Mouse (Mus musculus): Measurements from ENCODE around the gene Cga. TPM values are rescaled to one million over a fixed set of nuclear protein-coding genes. Genes with fewer than 3 reads are reported as not detected.

Gene Cga
- polyA plus RNA-seq, 1 experiment from 2014 or later = 0.31 TPM

GRCm38 (mm10) chr4:34941046-34941445 lies 47.5 kb downstream of the Cga start:
- Histone ChIP-seq H3K27ac (replicated peaks) (no peak overlapping the region), H3K4me2 (no peak overlapping the region), H3K27me3 (no peaks in the 10 kb centered on the region), H3K4me3 (no peak overlapping the region), H3K9me3 (no peaks in the 10 kb centered on the region), H3K9ac (no peak overlapping the region), H3K4me1 (replicated peaks) (no peaks in the 10 kb centered on the region), H3K36me3 (no peaks in the 10 kb centered on the region)
- 95% methylated on average over 25 of the region's 25 CpGs for WGBS
- no peak for ATAC-seq (ENCODE audit: low read depth)

- Histone ChIP-seq H3K9me3 (no peaks in the 10 kb centered on the region), H3K9ac (no peak overlapping the region), H3K4me1 (replicated peaks) (no peaks in the 10 kb centered on the region), H3K27me3 (no peaks in the 10 kb centered on the region), H3K4me2 (no peak overlapping the region), H3K27ac (replicated peaks) (no peak overlapping the region), H3K36me3 (no peaks in the 10 kb centered on the region), H3K4me3 (no peak overlapping the region)
- ATAC-seq (ENCODE audit: low read depth) = no peak
Measured at GRCm38 (mm10) chr4:34947181-34947580, 53.6 kb downstream of the Cga start.

GRCm38 (mm10) chr4:34953716-34954115 lies 60.1 kb downstream of the Cga start:
- H3K4me3 ChIP-seq = no peak overlapping the region
- no peak for ATAC-seq (ENCODE audit: low read depth)
- no peak overlapping the region for H3K4me2 ChIP-seq
- H3K36me3 ChIP-seq = no peaks in the 10 kb centered on the region
- no peaks in the 10 kb centered on the region for H3K9me3 ChIP-seq
- WGBS = 82% methylated on average over 10 of the region's 10 CpGs
- H3K27me3 ChIP-seq = no peaks in the 10 kb centered on the region
- no peak overlapping the region for H3K9ac ChIP-seq
- H3K27ac ChIP-seq (replicated peaks) = no peak overlapping the region
- 0 out of 2 replicates have a peak, but pooled peaks cover 3% of the 10 kb centered on the region for H3K4me1 ChIP-seq (replicated peaks)

Other genes starting within 250 kb of the Cga start
- gene Slc35a1, start 206.3 kb upstream of the Cga start, polyA plus RNA-seq (2015; fragmentation: Nextera tagmentation; extraction: Ambion mirVana) = 46.4 and 52.0 TPM in 2 replicates
- gene Cfap206, start 163.6 kb upstream of the Cga start, polyA plus RNA-seq (2015; fragmentation: Nextera tagmentation; extraction: Ambion mirVana) = 1.1 and 2.0 TPM in 2 replicates
- gene Gm136, start 137.5 kb upstream of the Cga start, polyA plus RNA-seq (2015; fragmentation: Nextera tagmentation; extraction: Ambion mirVana) = not detected in 2 replicates
- gene Smim8, start 115.4 kb upstream of the Cga start, polyA plus RNA-seq (2015; fragmentation: Nextera tagmentation; extraction: Ambion mirVana) = 48.6 and 60.0 TPM in 2 replicates
- gene Zfp292, start 10.8 kb upstream of the Cga start, polyA plus RNA-seq (2015; fragmentation: Nextera tagmentation; extraction: Ambion mirVana) = 29.0 and 31.5 TPM in 2 replicates

All from neural tube, embryonic 13.5 days (tissue).